Mouse (Mus musculus): ENCODE results near the gene Tomm40l.

DNA sequence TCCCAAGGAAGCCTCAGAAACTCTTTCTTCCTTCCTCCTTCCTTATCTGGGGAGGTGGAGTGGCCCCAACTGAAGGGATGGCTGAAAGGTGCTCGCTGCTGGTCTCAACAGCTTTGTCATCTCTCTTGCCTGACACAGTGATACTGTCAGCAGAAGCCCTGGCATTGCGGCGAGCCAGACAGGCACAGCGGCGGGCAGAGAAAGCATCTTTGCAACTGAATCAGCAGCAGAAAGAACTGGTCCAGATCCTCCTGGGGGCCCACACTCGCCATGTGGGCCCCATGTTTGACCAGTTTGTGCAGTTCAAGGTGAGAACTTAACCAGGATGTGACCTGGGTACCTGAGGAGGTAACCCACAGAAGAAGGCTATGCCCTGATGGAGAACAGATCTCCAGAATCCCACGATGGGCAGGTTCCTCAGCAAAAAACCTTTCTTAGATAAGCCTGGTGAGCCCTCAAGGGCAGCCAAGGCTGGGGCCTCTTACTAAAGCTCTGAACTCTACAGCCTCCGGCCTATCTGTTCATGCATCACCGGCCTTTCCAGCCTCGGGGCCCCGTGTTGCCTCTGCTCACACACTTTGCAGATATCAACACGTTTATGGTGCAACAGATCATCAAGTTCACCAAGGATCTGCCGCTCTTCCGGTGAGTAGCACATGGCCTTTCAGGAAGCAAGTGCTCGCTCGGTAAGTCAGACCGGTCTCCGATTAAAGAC lies 5.9 kb downstream of the Tomm40l start:
- no peak for TF ChIP-seq CTCF (IDR thresholded peaks at IDR 0.05; ENCODE audit: borderline replicate concordance, insufficient read depth, low read depth, low read length)
- no peak for TF ChIP-seq POLR2A (IDR thresholded peaks at IDR 0.05; ENCODE audit: borderline replicate concordance, insufficient read depth, low read length)
